In genomic region chr5:86419494-86419893, GRCm38 (mm10) we compare ENCODE assay signal across 15 mouse cellular contexts. TPM values are rescaled to one million over a fixed set of nuclear protein-coding genes. Genes with fewer than 3 reads are reported as not detected.
DNase-seq lines count a peak whose midpoint lies in the region; ATAC-seq and TF ChIP-seq lines count a peak whose summit lies in the region.
"Had no signal": no experiment of that assay in that cellular context is flagged by ENCODE, and none has a peak within 500 bp of the region (broad histone marks: within the 10 kb centered on the region; RNA-seq: fewer than 3 reads in every experiment).

No protein-coding gene starts in this region.

- no peak overlapping the region for H3K4me2 ChIP-seq in embryonic facial prominence, embryonic 14.5 days (ENCODE audit: low read depth, low read length)
- H3K4me2 ChIP-seq: liver, embryonic 15.5 days had no signal

- DNase-seq in cerebellum, postnatal 10 days = peak; percentile 32 to 48
- DNase-seq in cerebellum, adult 11-12 months = no peak
- DNase-seq in left cerebral cortex, postnatal 4 days = peak; percentile 6
- DNase-seq in left cerebral cortex, adult 9 months (ENCODE audit: low spot score in 2 of 2) = no peak
- DNase-seq in MEL (ENCODE audit: low read depth, low spot score) = no peak
- peak; percentile 27 for DNase-seq in embryonic facial prominence, embryonic 14.5 days (ENCODE audit: low spot score)
- no peak for DNase-seq in gastrocnemius, postnatal 4 days (ENCODE audit: low spot score in 2 of 2)
- no peak for DNase-seq in frontal cortex, postnatal 36 days (ENCODE audit: low spot score in 2 of 2)
- DNase-seq: cerebellum, adult 18-20 months; heart, adult 2 months; layer of hippocampus, postnatal 36 days; thymus, postnatal 25 days had no signal

- H3K4me1 ChIP-seq in MEL (ENCODE audit: control insufficient read depth in 1 of 2, insufficient read depth in 2 of 2, low read length in 2 of 2) = no peaks in the 10 kb centered on the region
- H3K4me1 ChIP-seq in embryonic facial prominence, embryonic 14.5 days (ENCODE audit: control insufficient read depth, insufficient read depth, low read length) = no peaks in the 10 kb centered on the region
- H3K4me1 ChIP-seq: liver, embryonic 15.5 days had no signal

- H3K27ac ChIP-seq in MEL (ENCODE audit: control insufficient read depth, low read depth, low read length) = no peak overlapping the region
- H3K27ac ChIP-seq in embryonic facial prominence, embryonic 14.5 days (replicated peaks; ENCODE audit: low read depth, low read length) = no peak overlapping the region
- H3K27ac ChIP-seq: heart, adult 2 months; liver, embryonic 15.5 days had no signal

- H3K27me3 ChIP-seq in MEL (ENCODE audit: control insufficient read depth in 1 of 2, insufficient read depth in 2 of 2, low read length in 2 of 2) = no peaks in the 10 kb centered on the region
- no peaks in the 10 kb centered on the region for H3K27me3 ChIP-seq in embryonic facial prominence, embryonic 14.5 days (replicated peaks; ENCODE audit: control insufficient read depth, insufficient read depth, low read length)
- H3K27me3 ChIP-seq: liver, embryonic 15.5 days had no signal

- no peak for TF ChIP-seq POLR2A in MEL (IDR thresholded peaks at IDR 0.05; ENCODE audit: control insufficient read depth in 1 of 2, insufficient read depth in 1 of 2, low read depth in 1 of 2, low read length in 2 of 2, poor library complexity in 1 of 2)

- no peak overlapping the region for H3K9ac ChIP-seq in MEL (ENCODE audit: control insufficient read depth, low read depth, low read length, poor library complexity, severe bottlenecking)
- no peak overlapping the region for H3K9ac ChIP-seq in embryonic facial prominence, embryonic 14.5 days (ENCODE audit: low read depth, low read length)
- H3K9ac ChIP-seq: liver, embryonic 15.5 days had no signal

- intact Hi-C loops in left cerebral cortex, postnatal 4 days (cut with DNase I) = loop anchor here (10.0 kb wide), 1 partner anchor 225 kb away; the partner anchor contains the start of gene Gnrhr

- TF ChIP-seq EP300 in MEL (IDR thresholded peaks at IDR 0.05; ENCODE audit: low read depth in 1 of 2, low read length in 2 of 2) = no peak

- ATAC-seq in embryonic facial prominence, embryonic 14.5 days (ENCODE audit: low read depth) = no peak

- no peaks in the 10 kb centered on the region for H3K9me3 ChIP-seq in MEL (replicated peaks; ENCODE audit: insufficient read depth, low read length)
- H3K9me3 ChIP-seq in embryonic facial prominence, embryonic 14.5 days (ENCODE audit: control insufficient read depth, low read length) = no peaks in the 10 kb centered on the region
- H3K9me3 ChIP-seq: liver, embryonic 15.5 days had no signal

- TF ChIP-seq RAD21 in MEL (IDR thresholded peaks at IDR 0.05; ENCODE audit: low read depth, low read length) = peak; percentile 6

- WGBS in embryonic facial prominence, embryonic 14.5 days = 20% methylated on average over 4 of the region's 4 CpGs

- H3K4me3 ChIP-seq in MEL (ENCODE audit: control insufficient read depth in 1 of 2, insufficient read depth in 1 of 2, low read depth in 2 of 2, low read length in 2 of 2) = no peak overlapping the region
- H3K4me3 ChIP-seq in embryonic facial prominence, embryonic 14.5 days (ENCODE audit: low read depth, low read length) = no peak overlapping the region
- H3K4me3 ChIP-seq: heart, adult 2 months; liver, embryonic 15.5 days had no signal

- 0 out of 6 replicates have a peak, but pooled peaks of 1 of the 3 experiments have one; percentile 6 for TF ChIP-seq CTCF in MEL (IDR thresholded peaks at IDR 0.05 in 2 of 3, conservative IDR thresholded peaks at IDR 0.05 in 1 of 3; ENCODE audit: control insufficient read depth in 1 of 3, insufficient read depth in 1 of 3, low read depth in 2 of 3, low read length in 3 of 3, poor library complexity in 1 of 3, severe bottlenecking in 1 of 3)

- no peaks in the 10 kb centered on the region for H3K79me2 ChIP-seq in MEL (ENCODE audit: control insufficient read depth, insufficient read depth, low read length, poor library complexity)

- H3K36me3 ChIP-seq in MEL (ENCODE audit: control insufficient read depth in 1 of 2, insufficient read depth in 2 of 2, low read length in 2 of 2) = no peaks in the 10 kb centered on the region
- H3K36me3 ChIP-seq in embryonic facial prominence, embryonic 14.5 days (ENCODE audit: control insufficient read depth, insufficient read depth, low read length) = no peaks in the 10 kb centered on the region
- H3K36me3 ChIP-seq: liver, embryonic 15.5 days had no signal

TF ChIP-seq in MEL, 35 proteins besides CTCF, POLR2A, EP300 and RAD21:
- TF ChIP-seq SMC3 (IDR thresholded peaks at IDR 0.05; ENCODE audit: low read depth, low read length) (no peak), MAFK (IDR thresholded peaks at IDR 0.05; ENCODE audit: borderline replicate concordance, low read depth, low read length) (no peak), E2F4 (IDR thresholded peaks at IDR 0.05; ENCODE audit: borderline replicate concordance, low read depth, low read length) (no peak), BHLHE40 (IDR thresholded peaks at IDR 0.05; ENCODE audit: borderline replicate concordance, low read depth, low read length) (no peak), UBTF (IDR thresholded peaks at IDR 0.05; ENCODE audit: borderline replicate concordance, insufficient read depth, low read depth, low read length) (no peak), USF1 (IDR thresholded peaks at IDR 0.05; ENCODE audit: low read depth, low read length) (no peak), NELFE (IDR thresholded peaks at IDR 0.05; ENCODE audit: low read depth, low read length) (no peak), CHD2 (IDR thresholded peaks at IDR 0.05; ENCODE audit: low read length) (no peak), RCOR1 (IDR thresholded peaks at IDR 0.05; ENCODE audit: low read depth, low read length) (no peak), HCFC1 (IDR thresholded peaks at IDR 0.05; ENCODE audit: low read depth, low read length) (no peak), SIN3A (IDR thresholded peaks at IDR 0.05; ENCODE audit: low read length) (no peak), MYC (IDR thresholded peaks at IDR 0.05; ENCODE audit: low read depth, low read length) (no peak), GABPA (IDR thresholded peaks at IDR 0.05; ENCODE audit: low read depth, low read length) (no peak), MAX (IDR thresholded peaks at IDR 0.05; ENCODE audit: low read length) (no peak), NRF1 (IDR thresholded peaks at IDR 0.05; ENCODE audit: insufficient read depth, low read depth, low read length, poor library complexity, severe bottlenecking) (no peak), JUND (IDR thresholded peaks at IDR 0.05; ENCODE audit: low read depth, low read length) (no peak), ELF1 (IDR thresholded peaks at IDR 0.05; ENCODE audit: low read depth, low read length) (no peak)

RNA-seq across cellular contexts. Expression of gene Tmprss11d, which starts 46.3 kb away (rescaled TPM):
- not detected for total RNA-seq in left cerebral cortex, postnatal 4 days (2021)
- not detected in 2 replicates for total RNA-seq in MEL (2012; rRNA removed)
- not detected for polyA plus RNA-seq in MEL (2012; ENCODE audit: insufficient read depth in 1 of 2, insufficient read length in 2 of 2, low read depth in 1 of 2, low replicate concordance in 2 of 2, missing spikeins in 1 of 2)
- 0.87 and 1.5 TPM in 2 replicates for polyA plus RNA-seq in embryonic facial prominence, embryonic 14.5 days (2014; fragmentation: Nextera tagmentation; extraction: Ambion mirVana)
- not detected for total RNA-seq in gastrocnemius, postnatal 4 days (2021)
- total RNA-seq: heart, adult 2 months; layer of hippocampus, postnatal 36 days had no signal
- polyA plus RNA-seq: C2C12; heart, adult 2 months; intestine, embryonic 14.5 days; liver, embryonic 15.5 days had no signal

RNA-seq across cellular contexts. Expression of gene Tmprss11a, which starts 49.3 kb away (rescaled TPM):
- total RNA-seq in left cerebral cortex, postnatal 4 days (2021) = not detected
- not detected in 2 replicates for total RNA-seq in MEL (2012; rRNA removed)
- polyA plus RNA-seq in MEL (2012; ENCODE audit: insufficient read depth in 1 of 2, insufficient read length in 2 of 2, low read depth in 1 of 2, low replicate concordance in 2 of 2, missing spikeins in 1 of 2) = not detected
- 1.0 and 2.2 TPM in 2 replicates for polyA plus RNA-seq in embryonic facial prominence, embryonic 14.5 days (2014; fragmentation: Nextera tagmentation; extraction: Ambion mirVana)
- total RNA-seq in gastrocnemius, postnatal 4 days (2021) = not detected
- total RNA-seq: heart, adult 2 months had no signal
- polyA plus RNA-seq: C2C12; heart, adult 2 months; intestine, embryonic 14.5 days; liver, embryonic 15.5 days had no signal

Comparison
In these comparisons a context has a peak if more than half of its experiments do, and no peak if none do; other contexts are left out.
1. DNase-seq: peak in cerebellum, postnatal 10 days (2 of 2), left cerebral cortex, postnatal 4 days (single experiment) and embryonic facial prominence, embryonic 14.5 days (single experiment); none in cerebellum, adult 11-12 months (single experiment), left cerebral cortex, adult 9 months (0 of 2), MEL (single experiment), gastrocnemius, postnatal 4 days (0 of 2) and frontal cortex, postnatal 36 days (0 of 2).